Mouse (Mus musculus) left cerebral cortex, adult 6 months (tissue): ENCODE data around the gene Fam131c. TPM values are rescaled to one million over a fixed set of nuclear protein-coding genes. Genes with fewer than 3 reads are reported as not detected.

ENCODE experiments used
- long read RNA-seq, 2 experiments: library from polyadenylated mRNA; unstranded; transcript quantifications; one replicate each; pipeline ENCODE4 v2.0.0; 2019 to 2020
- polyA plus RNA-seq: library from polyadenylated mRNA; unstranded; fragments of <200 nt; fragmentation: Nextera tagmentation; gene quantifications from 2 replicates; pipeline ENCODE4 v1.2.3, GENCODE M21; 2021

Fam131c gene
- 0.18 and 2.4 TPM in 2 replicates for polyA plus RNA-seq
- long read RNA-seq, experiment 1, result 0 reads
- long read RNA-seq, experiment 2, result 0 reads

GRCm38 (mm10) chr4:141367997-141368791 is at the start of gene Fam131c:
Fam131c (plus strand) TSS chr4:141368220.

GRCm38 (mm10) chr4:141398545-141398944 is 30.5 kb downstream of the Fam131c start, which contains the start of gene Clcnka:
Clcnka (minus strand) TSS chr4:141398724.

GRCm38 (mm10) chr4:141415924-141416323 is 47.9 kb downstream of the Fam131c start, which contains the start of gene Clcnkb:
Clcnkb (minus strand) TSS chr4:141416014.

GRCm38 (mm10) chr4:141420192-141420829 is 52.3 kb downstream of the Fam131c start, which contains the start of gene Hspb7:
Hspb7 (plus strand) TSS chr4:141420779.

Other genes with a start within 250 kb of the Fam131c start
- 11.6 and 18.7 TPM in 2 replicates for gene Szrd1, start 228.4 kb upstream of the Fam131c start, polyA plus RNA-seq
- gene Fbxo42, start 220.3 kb upstream of the Fam131c start, polyA plus RNA-seq, result 11.2 TPM in 2 replicates
- 4.0 and 4.5 TPM in 2 replicates for gene Rsg1, start 154.3 kb upstream of the Fam131c start, polyA plus RNA-seq
- 3.6 and 17.0 TPM in 2 replicates for gene Arhgef19, start 128.7 kb upstream of the Fam131c start, polyA plus RNA-seq
- gene Epha2, start 67.0 kb upstream of the Fam131c start, polyA plus RNA-seq, result 0.07 and 0.16 TPM in 2 replicates
- gene Clcnka, start 30.5 kb downstream of the Fam131c start, polyA plus RNA-seq, result not detected in 2 replicates
- not detected in 2 replicates for gene Clcnkb, start 47.8 kb downstream of the Fam131c start, polyA plus RNA-seq
- 0.11 and 0.14 TPM in 2 replicates for gene Hspb7, start 52.6 kb downstream of the Fam131c start, polyA plus RNA-seq
- gene Srarp, start 67.9 kb downstream of the Fam131c start, polyA plus RNA-seq, result 0.23 and 0.88 TPM in 2 replicates
- 20.1 and 21.6 TPM in 2 replicates for gene Zbtb17, start 76.4 kb downstream of the Fam131c start, polyA plus RNA-seq
- 1.8 and 6.4 TPM in 2 replicates for gene Spen, start 170.4 kb downstream of the Fam131c start, polyA plus RNA-seq
- 0.31 and 0.87 TPM in 2 replicates for gene Fblim1, start 237.9 kb downstream of the Fam131c start, polyA plus RNA-seq